Mouse (Mus musculus) embryonic fibroblast, embryonic 13.5 days (primary cell): ENCODE measurements around the gene Ppp1r14a. TPM values are rescaled to one million over a fixed set of nuclear protein-coding genes. Genes with fewer than 3 reads are reported as not detected.

ENCODE experiments used
- H3K27ac ChIP-seq: 2 replicates; pipeline ENCODE4 v1.5.1; 2012; ENCODE audit warnings: low read length, control low read depth, inconsistent platforms; ENCODE audit not compliant: insufficient read depth
- H3K4me1 ChIP-seq: 2 replicates; pipeline ENCODE4 v1.6.1; 2011; ENCODE audit warnings: low read length; ENCODE audit not compliant: control insufficient read depth, insufficient read depth
- H3K4me3 ChIP-seq: 2 replicates; pipeline ENCODE4 v1.5.1; 2011; ENCODE audit warnings: mild to moderate bottlenecking, control low read depth, low read length; ENCODE audit not compliant: insufficient read depth
- CTCF ChIP-seq: IDR thresholded peaks from 2 replicates; pipeline ENCODE4 v1.5.1; 2011; ENCODE audit warnings: mild to moderate bottlenecking, control low read depth, low read length, moderate library complexity, borderline replicate concordance; ENCODE audit not compliant: insufficient read depth
- POLR2A ChIP-seq: IDR thresholded peaks from 2 replicates; pipeline ENCODE4 v1.6.1; 2011; ENCODE audit warnings: low read depth, mild to moderate bottlenecking, control low read depth, low read length, moderate library complexity
- polyA plus RNA-seq: library from polyadenylated mRNA; stranded (reverse); fragments of >200 nt; gene quantifications from 2 replicates; pipeline ENCODE4 v1.2.4, GENCODE M21; 2011; ENCODE audit warnings: low read depth; ENCODE audit not compliant: missing spikeins, insufficient read length

The Ppp1r14a gene
- polyA plus RNA-seq, 1 experiment: 8.2 TPM

DNA sequence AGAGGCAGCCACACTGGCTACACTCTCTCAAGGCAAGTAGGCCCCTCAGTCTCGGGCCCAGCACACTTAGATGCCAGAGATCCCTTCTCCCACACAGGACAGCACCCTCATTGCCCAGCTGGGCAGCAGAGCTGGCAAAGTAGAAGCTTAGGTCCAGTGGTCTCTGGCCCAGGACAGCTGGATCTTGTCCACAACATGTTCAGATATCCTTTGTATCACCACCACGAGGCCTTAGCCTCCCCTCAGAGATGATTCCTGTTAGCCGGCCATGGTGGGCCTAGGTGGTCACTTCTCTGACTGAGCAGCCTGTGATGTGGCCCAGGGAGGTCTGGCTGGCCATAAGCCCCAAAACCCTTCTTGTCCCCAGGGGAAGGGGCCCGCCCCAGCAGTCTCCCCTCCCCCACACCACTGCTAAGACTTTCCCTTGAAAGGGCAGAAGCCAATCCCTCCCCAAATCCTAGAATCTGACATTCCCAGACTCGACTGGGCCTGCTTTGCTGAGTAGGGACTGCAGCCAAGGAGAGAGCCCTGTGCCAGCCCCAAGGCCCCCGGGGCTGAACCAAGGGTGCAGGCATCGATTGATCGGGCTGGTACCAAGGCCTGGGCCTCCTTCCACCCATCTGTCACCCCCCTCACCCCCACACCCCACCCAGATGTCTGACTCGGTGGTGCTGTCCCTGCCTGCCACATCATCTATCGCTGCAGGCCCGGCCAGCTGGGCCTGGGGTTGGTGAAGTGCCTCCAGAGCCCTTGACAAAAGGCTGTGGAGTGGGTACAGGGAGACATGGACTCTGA, 1.8 kb downstream of the Ppp1r14a start:
- peak overlapping the region; percentile 23; the same call in 1 of the 2 replicates for H3K27ac ChIP-seq
- no peak for TF ChIP-seq CTCF
- TF ChIP-seq POLR2A: no peak
- H3K4me3 ChIP-seq: no peak overlapping the region
- peaks cover 3% of the 10 kb centered on the region; the same call in 1 of the 2 replicates for H3K4me1 ChIP-seq

DNA sequence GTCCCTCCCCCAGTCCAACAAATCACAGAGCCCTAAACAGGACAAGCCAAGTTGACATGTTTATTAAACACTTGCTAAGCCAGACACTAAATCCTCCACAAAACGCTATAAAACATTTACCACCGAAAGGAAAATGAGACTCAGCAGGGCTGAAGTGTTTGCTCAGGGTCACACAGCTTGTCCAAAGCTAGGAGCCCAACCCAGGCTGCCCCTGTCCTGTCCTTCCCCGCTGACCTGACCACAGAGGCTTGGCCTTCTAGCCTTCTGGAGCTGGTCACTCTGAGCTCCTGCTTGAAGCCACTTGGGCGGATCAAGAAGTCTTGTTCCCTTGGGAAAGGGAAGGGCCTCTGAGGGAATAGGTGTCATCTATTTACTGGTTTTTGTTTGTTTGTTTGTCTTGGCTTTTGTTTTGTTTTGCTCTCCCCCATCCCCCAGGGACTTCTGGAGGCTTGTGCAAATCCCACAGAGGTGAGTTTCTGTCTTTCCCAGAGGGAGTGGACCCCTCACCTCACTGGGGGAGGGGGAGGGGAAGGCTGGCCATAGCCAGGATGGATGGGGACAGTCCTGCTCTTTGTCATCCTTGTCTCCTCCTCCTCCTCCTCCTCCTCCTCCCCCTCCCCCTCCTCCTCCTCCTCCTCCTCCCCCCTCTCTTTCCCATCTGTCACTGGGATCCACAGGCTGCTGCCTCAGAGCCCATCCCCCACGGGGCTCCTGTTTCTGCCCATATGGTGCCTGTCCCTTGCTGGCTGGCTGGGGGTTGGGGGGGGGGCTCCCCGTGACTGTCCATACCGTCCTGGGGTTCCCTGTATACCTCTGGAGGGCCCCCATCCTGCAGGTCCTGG, 2.7 kb downstream of the Ppp1r14a start:
- Histone ChIP-seq H3K4me3 (no peak overlapping the region), H3K4me1 (peaks cover 3% of the 10 kb centered on the region; the same call in 1 of the 2 replicates), H3K27ac (0 out of 2 replicates have a peak overlapping the region, but pooled peaks have one; percentile 3)
- no peak for TF ChIP-seq CTCF

GRCm38 (mm10) chr7:29292458-29293098, 3.5 kb downstream of the Ppp1r14a start:
- H3K27ac ChIP-seq: no peak overlapping the region
- no peak overlapping the region for H3K4me3 ChIP-seq
- peaks cover 3% of the 10 kb centered on the region; the same call in 1 of the 2 replicates for H3K4me1 ChIP-seq
- no peak for TF ChIP-seq POLR2A
- TF ChIP-seq CTCF: no peak

- Histone ChIP-seq H3K4me3 (no peak overlapping the region), H3K27ac (no peak overlapping the region), H3K4me1 (peaks cover 3% of the 10 kb centered on the region; the same call in 1 of the 2 replicates)
- TF ChIP-seq CTCF (no peak), POLR2A (no peak)
These were observed 4.3 kb downstream of the Ppp1r14a start for GRCm38 (mm10) chr7:29293131-29294065.

DNA sequence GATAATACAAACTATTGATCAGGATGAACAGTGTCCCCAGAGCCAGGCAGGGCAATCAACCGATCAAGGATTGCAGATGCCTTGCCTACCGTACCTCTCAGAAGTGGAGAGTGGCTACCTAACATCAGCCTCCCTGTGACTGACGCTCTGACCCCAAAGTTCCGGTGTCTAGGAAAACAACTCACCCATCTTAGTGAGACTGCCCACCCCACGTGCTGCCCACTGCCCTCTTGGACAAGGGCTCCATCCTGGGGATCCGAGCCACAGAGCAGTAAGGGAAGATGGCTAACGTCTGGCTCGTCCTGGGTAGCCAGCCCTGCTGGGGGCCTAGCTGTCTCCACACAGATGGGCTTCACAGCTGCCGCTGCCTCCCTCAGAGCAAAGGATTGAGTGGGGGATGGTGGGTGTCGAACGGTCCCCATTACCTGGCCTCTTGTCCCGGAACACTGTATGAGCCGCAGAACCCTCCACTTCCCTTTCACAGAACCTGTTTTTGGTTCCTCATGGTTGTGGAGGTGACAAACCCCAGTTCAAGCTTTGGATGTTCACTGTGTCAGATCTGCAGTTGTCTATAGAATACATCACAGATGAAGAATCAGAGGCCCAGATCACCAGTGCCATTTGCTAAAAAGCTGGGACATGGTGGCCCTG, 5.1 kb downstream of the Ppp1r14a start:
- Histone ChIP-seq H3K4me1 (peaks cover 3% of the 10 kb centered on the region; the same call in 1 of the 2 replicates), H3K4me3 (no peak overlapping the region), H3K27ac (no peak overlapping the region)
- TF ChIP-seq CTCF: no peak
- no peak for TF ChIP-seq POLR2A

DNA sequence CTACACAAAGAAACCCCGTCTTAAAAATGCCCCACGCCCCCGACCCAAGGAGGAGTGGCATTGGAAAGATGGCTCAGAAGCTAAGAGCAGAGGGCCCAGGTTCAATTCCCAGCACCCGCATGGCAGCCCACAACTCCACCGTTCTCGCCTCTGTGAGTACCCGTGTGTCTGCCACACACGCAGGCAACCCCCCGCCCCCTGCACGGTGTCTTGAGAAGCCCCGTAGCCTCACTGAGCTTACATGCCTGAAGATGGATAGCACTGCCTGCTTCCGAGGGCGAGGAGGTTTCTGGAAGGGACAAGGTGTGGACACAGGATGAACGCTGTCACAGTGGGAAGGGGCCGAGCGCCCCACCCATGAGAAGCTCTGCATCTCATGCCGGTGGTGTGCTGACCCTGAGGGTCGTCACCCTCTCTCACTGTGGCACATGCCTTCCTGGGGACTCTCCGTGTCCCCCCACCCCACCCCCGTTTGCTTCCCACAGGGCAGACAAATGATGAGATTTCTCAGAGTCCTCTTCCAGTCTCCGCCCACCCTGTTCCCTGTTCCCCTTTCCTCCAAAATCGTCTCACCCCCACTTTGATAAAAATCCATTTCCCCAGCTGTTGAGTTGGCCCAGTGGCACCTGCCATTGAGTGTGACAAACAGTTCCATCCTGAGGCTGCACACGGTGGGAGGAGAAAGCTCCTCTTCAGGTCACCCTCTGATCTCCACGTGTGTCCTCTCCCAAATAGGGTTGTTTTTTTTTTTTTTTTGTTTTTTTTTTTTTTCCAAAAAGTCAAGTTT, 6.9 kb downstream of the Ppp1r14a start:
- Histone ChIP-seq H3K27ac (no peak overlapping the region), H3K4me1 (peaks cover 3% of the 10 kb centered on the region; the same call in 1 of the 2 replicates), H3K4me3 (no peak overlapping the region)
- 0 out of 2 replicates have a peak, but pooled peaks have one; percentile 23 for TF ChIP-seq POLR2A
- TF ChIP-seq CTCF: no peak

DNA sequence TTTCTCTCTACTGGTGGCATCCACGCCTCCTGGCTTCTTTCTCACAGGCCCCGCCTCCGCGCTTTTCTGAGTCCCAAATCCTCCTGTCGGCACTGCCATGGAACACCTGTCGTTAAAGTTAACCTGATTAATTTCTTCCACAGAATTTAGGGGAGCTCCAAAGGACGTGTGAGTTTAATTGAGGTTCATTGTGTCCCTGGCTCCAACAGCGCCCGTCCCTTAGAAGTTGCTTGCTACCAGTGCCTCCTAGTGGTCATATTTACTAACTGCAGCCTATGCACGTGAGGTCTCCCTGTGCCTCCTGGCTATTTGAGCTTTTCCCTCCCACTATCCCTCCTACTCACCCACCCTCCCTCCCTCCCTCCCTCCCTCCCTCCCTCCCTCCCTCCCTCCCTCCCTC, 7.9 kb downstream of the Ppp1r14a start:
- TF ChIP-seq POLR2A (no peak), CTCF (peak; percentile 82; the same call in 1 of the 2 replicates)
- H3K4me3 ChIP-seq: no peak overlapping the region
- peaks cover 3% of the 10 kb centered on the region; the same call in 1 of the 2 replicates for H3K4me1 ChIP-seq
- no peak overlapping the region for H3K27ac ChIP-seq

DNA sequence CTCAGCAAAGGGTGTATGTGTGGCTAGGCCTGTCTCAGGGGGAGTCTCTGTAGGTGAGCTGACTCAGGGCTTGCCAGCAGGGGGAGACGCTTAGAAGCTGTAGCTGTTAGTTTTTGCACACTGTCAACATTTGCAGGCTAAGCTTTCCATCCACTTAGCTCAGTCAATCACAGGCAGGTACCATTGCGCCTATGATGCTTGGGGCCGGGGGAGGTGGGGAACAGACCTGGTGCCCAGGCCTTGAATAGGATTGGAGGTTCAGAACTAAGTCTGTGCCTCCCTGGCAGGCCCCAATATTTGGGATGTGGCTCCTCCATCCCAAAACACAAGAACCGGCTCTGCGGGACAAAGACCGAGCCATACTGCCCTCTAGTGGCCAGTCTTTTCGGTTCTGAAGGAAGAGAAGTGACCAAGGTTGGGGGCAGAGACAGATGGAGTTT, 12.0 kb downstream of the Ppp1r14a start:
- no peaks in the 10 kb centered on the region for H3K4me1 ChIP-seq
- TF ChIP-seq CTCF (peak; percentile 34; the same call in 1 of the 2 replicates), POLR2A (no peak)
- no peak overlapping the region for H3K27ac ChIP-seq
- no peak overlapping the region for H3K4me3 ChIP-seq
